Mouse (Mus musculus) stomach, adult 2 months (tissue): ENCODE results near the gene Il1f8. TPM values are rescaled to one million over a fixed set of nuclear protein-coding genes. Genes with fewer than 3 reads are reported as not detected.

Experiments
- polyA plus RNA-seq: library from polyadenylated mRNA; depleted of rRNA; stranded (reverse); fragments of >200 nt; gene quantifications from 2 replicates; pipeline ENCODE4 v1.2.3, GENCODE M21; 2012; rRNA removed

Gene Il1f8
- polyA plus RNA-seq: 1.0 and 1.2 TPM in 2 replicates

DNA sequence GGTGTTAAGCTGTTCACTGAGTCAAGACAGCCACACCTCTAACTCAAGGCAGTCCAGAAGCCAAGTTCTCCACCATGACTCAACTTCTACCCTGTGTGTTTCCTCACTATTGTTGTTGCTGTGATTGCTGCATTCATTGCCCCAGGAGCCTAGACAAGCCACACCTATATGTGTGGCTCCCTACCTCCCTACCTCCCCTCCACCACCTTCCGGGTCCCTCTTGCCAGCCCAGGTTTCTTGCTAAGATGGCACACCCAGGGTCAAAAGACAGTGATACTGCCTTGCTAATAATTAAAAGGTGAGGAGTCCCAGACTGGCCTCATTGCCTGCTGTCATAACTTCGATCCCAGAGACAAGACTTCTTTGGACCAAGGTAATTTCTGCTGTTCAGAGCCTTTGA, at the start of gene Il1f8:
Gene Il1f8 (plus strand): TSS at position 301 of the 400 bp plus-strand sequence.

DNA sequence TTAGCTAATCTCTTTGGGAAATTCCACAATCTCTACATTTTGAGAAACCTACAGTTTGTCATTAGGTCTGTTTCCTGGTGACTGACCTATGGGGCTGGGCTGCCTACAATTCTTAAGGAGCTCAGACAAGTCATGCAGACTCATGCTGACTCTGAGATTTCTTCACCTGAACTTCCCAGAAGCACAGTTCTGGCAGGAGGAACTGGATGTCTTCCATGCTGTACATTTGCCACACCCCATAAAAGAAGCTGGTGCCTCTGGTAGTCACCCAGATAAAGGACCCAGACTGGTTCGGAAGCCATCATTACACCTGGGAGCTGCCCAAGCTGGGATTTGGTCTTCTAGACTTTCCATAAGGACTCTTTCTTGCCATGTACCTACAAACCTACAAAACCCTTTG, 33.2 kb downstream of the Il1f8 start, which contains the start of gene Il1f9:
Gene Il1f9 (plus strand): TSS at position 301 of the 400 bp plus-strand sequence.

Other genes with a start within 250 kb of the Il1f8 start
- gene Hnmt, start 103.8 kb upstream of the Il1f8 start, polyA plus RNA-seq: 0.10 TPM in 1 of 2 replicates, not detected in the other
- not detected in 2 replicates for gene Tbpl2, start 56.6 kb upstream of the Il1f8 start, polyA plus RNA-seq
- gene Il1f9, start 33.3 kb downstream of the Il1f8 start, polyA plus RNA-seq: 1.0 and 1.1 TPM in 2 replicates
- 2.3 and 3.2 TPM in 2 replicates for gene Il1f6, start 62.3 kb downstream of the Il1f8 start, polyA plus RNA-seq
- 18.0 and 41.2 TPM in 2 replicates for gene Il1f5, start 123.8 kb downstream of the Il1f8 start, polyA plus RNA-seq
- gene Il1f10, start 138.0 kb downstream of the Il1f8 start, polyA plus RNA-seq: not detected in 2 replicates
- 2.6 and 2.7 TPM in 2 replicates for gene Il1rn, start 183.7 kb downstream of the Il1f8 start, polyA plus RNA-seq
- 7.4 and 10.1 TPM in 2 replicates for gene Psd4, start 214.4 kb downstream of the Il1f8 start, polyA plus RNA-seq